Mouse (Mus musculus) thymus, postnatal 4 days (tissue): Measurements from ENCODE around the gene Slc9a1.

Source experiments
- DNase-seq: peaks from one replicate; pipeline ENCODE4 v3.0.0; 2021

Gene Slc9a1

DNA sequence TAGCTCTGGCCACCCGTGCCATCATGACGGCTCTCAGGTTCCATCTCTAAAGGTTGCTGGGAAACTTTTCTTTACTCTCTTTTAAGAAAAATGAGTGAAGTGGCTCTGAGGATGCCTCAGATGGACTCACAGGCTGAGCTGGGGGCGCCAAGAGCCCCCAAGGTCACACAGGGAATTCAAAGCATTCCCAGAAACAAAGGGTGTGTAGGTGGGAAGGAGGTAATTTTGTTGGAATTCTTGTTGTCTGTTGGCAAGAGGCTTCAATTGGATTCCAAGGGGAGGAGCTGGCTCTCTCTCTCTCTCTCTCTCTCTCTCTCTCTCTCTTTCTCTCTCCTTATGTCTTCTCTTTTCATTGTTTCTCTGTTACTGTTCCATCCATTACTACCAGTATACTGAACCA, 72.7 kb downstream of the Slc9a1 start:
- no peak for DNase-seq

DNA sequence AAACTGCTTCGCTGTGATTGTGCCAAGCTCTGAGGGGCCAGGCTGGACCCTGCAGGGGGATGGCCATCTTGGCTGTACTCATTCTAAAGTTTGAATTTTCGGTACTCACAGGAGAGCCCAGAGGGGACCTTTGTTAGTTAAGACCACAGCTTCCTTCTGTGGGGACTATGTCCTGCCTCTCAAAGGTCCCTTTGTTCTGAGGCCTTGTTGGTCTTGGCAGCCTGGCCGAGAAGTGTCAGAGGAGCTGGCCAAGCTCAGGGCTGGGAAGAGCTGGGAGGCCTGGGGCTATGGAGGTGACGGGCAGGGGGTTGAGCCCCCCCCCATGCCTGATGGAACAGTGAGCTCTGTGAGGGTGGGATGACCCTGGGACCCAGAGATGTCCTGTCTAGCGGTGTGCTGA, 73.6 kb downstream of the Slc9a1 start:
- no peak for DNase-seq

DNA sequence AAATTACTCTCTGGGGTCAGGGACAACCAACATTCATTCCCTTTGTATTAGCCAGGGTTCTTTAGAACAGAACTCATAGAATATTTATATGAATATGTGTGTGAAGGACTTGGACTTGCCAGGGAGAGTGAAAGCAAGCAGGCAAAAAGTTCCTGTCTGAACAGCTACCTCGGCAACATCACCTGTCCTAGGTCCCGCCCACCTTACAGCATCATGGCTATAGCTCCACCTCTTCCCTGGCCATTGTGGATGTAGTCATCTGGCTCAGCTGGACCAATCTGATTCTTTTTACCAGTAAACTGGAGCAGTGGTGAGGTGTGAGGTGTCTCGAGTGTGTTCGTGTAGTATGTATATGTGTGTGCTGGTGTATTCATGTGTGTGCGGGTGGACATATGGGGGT, 76.2 kb downstream of the Slc9a1 start:
- DNase-seq: no peak

DNA sequence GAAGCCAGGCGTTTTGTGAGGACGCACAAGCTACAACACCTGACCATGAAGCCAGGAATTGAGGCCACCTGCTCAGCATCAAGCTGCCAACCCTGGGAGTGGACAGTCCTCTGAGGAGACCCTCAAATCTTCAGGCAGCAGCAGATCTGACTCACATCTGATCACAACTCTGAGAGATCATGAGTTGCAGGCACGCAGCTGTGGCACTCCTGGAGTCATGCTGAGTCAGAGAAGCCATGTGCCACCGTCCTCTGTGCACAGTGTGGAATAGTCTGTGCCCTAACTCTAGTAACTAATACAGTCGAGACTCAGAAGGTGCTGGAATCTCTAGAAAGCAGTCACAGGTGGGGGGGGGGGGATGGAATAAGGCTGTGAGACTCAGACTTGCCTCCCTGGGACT, 77.9 kb downstream of the Slc9a1 start:
- no peak for DNase-seq

DNA sequence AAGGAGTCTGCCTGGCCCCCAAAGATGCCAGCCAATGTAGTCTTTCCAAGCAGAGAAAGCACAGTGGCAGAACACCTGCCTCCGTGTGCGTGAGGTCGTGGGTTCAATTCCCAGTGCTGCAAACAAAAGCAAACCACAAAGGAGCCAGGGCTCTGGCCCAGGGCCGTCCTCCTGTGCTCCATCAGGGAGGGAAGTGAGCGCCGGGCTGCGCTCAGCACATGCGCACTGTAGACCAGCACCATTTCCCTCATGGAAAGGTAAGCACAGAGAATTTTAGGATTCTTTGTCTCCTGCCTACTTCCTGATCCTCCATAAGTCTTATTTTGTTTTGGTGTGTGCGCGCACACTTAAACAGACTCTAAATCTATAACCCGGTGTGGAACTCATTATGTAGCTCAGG, 78.5 kb downstream of the Slc9a1 start:
- no peak for DNase-seq

DNA sequence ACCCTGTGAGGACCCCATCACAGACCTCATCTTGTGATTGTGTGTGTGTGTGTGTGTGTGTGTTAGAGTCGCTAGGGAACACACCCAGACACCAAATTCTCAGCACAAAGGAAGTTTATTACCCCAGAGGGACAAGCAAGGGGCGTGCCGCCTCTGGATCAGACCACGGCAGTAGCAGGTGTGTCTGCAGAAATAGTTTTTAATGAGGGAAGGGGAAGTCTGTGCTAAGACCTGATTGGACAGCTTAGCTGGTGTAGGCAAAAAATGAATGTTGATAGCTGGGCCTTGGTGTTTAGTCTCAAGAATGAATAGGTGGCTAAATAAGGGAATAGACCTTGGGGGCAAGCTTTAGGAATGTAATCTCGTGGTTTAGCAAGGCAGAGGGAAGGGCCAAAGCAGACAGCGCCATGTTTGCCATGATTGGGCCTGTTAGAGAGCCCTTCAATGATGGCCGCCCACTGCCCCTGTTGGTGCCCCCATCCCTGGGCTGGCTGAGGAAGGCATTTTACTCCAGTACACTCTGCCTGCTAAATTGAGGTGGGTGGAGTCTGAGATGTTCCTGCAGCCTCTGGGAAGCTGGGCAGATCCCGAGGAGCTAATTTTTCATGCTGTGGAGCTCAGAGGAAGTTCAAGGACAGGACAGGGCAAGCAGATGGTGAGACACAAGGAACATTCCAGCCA, 79.3 kb downstream of the Slc9a1 start:
- no peak for DNase-seq

DNA sequence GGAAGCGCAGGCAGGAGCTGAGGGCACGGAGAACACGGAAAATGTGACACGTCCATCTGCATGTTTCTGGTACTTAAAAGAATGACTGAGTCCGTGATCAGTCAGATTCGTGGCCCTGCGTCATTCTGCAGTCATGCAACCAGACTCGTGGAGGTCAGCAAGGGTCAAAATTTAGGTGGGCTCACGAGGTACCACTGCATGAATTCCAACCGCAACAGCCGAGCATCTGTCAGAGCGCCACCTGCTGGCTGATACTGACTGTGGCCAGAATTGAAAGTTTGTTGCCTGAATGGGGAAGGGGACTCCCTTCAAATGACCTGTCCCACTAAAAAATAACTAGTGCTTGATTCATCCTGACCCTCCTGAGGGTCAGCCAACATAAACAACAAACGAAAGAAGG, 80.2 kb downstream of the Slc9a1 start:
- peak; percentile 82 for DNase-seq

DNA sequence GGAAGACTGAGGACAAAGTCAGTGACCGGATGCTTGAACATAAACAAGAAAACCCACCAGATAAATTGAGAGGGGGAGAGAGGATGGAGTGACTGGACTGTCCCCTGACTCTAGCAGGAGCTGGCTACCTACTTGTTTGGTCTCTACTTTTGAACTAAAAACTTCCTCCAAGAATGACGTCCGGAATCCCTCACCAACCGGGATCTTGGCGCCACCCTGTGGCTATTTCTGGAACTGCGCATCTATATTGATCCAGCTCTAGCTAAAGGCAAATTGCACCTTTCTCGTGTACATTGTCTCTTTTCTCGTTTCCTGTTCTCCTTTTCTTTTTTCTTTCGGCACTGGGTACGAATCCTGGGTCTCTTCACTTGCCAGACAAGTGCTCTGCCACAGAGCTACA, 82.0 kb downstream of the Slc9a1 start:
- peak; percentile 93 for DNase-seq

DNA sequence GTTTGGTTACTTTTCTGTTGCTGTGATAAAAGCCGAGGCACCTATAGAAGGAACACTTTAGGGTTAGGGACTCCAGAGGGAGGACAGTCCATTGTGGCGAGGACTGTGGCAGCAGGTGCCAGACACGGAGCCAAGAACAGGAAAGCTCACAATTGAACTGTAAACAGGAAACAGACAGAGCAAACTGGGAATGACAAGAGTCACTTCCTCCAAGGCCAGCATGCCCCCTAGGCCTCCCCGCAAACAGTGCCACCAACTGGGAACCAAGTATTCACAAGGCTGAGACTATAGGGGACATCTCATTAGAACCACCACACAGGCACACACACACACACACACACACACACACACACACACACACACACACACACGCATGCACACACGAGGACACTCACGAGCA, 82.9 kb downstream of the Slc9a1 start:
- no peak for DNase-seq

DNA sequence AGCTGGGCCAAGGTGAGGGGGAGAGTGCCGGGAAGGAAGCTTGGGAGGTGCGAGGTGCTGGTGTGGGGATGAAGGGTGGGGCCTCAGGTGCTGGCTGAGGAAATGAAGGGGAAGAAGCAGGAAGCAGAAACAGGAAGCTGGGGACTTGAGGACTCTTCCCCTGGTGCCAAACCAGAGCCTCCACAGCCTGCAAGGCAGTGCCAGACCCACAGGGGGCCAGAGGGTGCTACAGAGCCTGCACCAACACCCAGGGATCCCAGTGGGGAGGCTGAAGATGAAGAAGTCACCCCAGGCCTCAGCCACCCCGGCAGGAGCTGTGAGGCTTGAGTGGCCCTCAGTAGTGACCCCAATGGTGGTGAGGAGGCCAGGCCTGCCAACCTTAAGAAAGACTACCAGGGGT, 88.5 kb downstream of the Slc9a1 start:
- DNase-seq: peak; percentile 69

DNA sequence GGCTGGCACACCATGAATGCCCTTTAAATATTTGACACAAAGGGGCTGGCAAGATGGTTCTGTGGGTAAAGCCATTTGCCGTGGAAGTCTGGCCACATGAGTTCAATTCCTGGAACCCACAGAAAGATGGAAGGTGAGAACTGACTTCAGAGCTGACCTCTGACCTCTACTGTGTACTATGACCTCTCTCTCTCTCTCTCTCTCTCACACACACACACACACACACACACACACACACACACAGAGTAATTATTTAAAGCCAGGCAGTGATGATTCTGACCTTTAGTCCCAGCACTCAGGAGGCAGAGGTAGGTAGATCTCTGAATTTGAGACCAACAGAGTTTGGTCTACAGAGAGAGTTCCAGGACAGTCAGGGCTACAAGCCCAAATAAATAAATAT, 90.5 kb downstream of the Slc9a1 start:
- DNase-seq: no peak

DNA sequence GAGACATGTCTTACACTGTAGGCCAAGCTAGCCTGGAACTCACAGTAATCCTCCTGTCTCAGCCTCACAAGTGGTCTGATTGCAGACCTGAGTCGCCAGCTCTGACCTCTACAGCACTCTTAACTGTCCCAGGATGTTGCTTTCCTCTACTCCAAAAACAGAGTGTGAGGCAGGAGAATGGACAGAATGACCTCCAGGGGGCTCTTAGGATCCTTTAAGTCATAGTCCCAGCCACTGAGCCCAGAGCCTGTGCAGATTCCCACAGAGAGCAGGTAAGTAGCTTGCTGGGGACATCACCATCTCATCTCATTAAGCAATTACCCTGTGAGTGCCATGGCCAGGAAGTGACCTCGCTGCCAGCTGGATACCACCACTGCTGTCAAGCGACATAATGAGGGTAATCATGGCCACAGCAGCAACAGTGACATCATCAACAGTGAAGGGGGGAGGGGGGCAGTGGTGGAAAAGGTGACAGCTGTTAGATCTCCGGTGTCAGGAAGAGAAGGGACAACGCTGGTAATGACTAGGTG, 91.4 kb downstream of the Slc9a1 start:
- no peak for DNase-seq

DNA sequence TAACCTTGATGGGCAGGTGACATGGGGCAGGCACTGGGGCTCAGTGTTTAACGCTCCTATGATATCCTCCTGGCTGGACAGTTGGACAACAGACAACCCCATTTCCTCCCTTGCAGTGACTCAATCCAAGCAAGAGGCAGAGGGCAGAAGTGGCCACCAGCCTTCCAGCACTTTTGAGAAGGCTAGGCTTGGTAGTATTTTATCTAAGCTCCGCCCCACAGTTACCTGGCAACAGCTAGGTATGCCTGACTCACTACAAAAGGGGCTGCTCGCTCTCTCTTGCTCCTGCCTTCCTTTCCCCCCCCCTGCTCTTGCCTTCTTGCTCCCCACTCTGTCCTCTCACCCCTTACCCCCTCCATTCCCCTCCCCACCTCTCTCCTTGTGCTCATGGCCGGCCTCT, 91.9 kb downstream of the Slc9a1 start:
- no peak for DNase-seq

DNA sequence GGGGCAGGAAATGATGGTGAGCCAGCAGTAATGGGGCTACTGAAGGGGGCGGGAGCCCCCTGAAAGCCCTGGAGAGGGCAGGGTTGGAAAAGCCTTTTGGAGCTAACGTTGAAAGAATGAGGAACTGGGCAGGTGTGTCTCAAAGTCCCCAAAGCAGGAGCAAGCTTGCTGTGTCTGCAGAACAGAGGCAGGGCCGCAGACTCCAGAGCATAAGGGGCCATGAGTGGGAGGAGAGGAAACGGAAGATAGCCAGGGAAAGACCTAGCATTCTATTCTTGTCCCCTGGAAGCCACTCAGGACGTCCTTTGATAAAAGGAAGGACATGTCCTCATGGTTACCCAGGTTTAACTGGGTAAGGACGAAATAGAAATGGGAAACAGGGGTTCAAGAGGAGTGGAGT, 93.7 kb downstream of the Slc9a1 start:
- DNase-seq: no peak

DNA sequence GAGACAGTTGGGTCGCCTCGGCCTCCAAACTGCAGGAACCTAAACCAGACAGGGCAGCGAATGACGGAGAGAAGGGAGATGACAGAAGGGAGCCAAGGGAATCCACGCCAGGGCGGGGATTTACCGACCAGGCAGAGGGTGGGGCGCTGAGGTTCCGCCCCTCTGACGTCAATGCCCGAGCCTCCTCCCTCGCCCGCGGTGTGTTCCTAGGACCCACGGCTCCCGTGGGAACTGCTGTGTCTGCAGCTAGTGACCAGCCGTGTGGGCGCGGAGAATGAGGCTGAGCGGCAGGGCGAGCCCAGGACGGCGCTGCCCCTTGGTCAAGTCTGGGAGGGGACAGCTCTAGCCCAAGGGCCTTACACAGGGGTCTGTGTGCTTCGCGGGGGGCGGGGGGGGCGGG, 98.6 kb downstream of the Slc9a1 start:
- DNase-seq: peak; percentile 80

DNA sequence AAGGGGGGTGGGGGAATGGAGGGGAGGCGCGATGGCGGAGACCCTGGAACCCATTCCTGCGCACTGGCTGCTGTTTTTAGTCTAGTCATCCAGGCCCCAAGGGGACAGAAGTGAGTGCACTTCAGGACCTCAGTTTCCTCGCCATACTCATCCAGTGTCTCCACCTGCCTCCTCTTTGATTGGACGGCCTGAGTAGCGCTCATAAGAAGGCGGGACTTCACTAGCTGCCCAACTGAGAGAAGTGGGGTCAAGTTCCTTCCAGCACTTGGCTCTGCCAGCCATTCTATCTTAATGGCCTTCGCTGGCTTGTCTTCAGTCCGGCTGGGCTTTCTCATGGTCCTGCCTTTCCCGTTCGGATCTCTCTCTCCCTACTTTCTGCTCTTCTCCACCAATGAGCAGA, 99.6 kb downstream of the Slc9a1 start:
- DNase-seq: no peak

DNA sequence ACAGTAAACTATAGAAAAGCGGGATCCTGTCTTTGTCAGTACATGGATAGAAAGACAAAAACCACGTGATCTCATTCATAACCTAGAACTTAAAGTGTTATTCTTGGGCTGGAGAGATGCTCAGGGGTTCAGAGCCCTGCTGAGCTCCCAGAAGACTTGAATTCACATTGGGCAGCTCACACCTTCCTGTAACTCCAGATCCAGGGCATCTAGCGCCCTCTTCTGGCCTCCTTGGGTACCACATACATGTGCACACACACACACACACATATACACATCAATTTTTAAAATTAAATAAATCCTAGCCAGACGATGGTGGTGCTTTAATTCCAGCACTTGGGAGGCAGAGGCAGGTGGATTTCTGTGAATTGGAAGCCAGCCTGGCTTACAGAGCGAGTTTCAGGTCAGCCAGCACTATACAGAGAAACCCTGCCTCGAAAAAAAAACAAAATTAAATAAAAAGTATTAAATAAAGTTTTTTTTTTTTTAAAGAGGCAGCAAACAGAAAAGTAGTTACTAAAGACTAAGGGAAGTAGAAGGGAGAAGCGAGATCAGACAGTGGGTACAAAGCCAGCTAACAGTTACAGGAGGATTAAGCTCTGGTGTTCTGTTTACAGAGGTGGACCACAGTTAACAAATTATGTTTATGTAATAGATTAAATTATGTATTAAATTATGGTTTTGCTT, 101.8 kb downstream of the Slc9a1 start:
- no peak for DNase-seq
